8 mouse cellular contexts compared by ENCODE assay signal in the genomic region with DNA sequence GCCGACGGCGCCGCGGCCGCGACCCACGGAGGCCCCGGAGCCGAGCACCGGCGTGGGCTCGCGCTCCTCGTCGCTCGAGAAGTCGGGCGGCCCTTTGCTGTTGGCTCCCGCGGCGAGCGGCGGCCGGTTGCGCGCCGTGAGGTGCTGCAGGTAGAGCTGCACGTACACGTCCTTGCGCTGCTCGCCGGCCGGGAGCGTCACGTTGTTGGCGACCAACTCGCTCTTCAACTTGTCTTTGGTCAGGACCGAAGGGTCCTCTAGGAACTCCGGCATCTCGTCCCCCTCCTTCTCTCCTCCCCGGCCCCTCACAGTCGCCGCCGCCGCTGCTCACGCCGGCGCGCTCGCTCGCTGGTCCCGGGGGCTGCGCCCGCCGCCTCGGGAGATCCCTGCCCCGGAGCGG. TPM values are rescaled to one million over a fixed set of nuclear protein-coding genes. Genes with fewer than 3 reads are reported as not detected.
DNase-seq lines count a peak whose midpoint lies in the region; ATAC-seq and TF ChIP-seq lines count a peak whose summit lies in the region.

No protein-coding gene starts in this region.

- ATAC-seq in megakaryocyte, adult 5-6 weeks (ENCODE audit: poor library complexity, severe bottlenecking), result no peak

- peaks cover 41% of the 10 kb centered on the region for H3K4me1 ChIP-seq in megakaryocyte, embryonic 14.5 days
- H3K4me1 ChIP-seq in embryonic fibroblast, embryonic 13.5 days (ENCODE audit: control insufficient read depth, insufficient read depth, low read length), result 0 out of 2 replicates have a peak, but pooled peaks cover 2% of the 10 kb centered on the region
- peaks cover 28% of the 10 kb centered on the region for H3K4me1 ChIP-seq in limb, embryonic 10.5 days

- peak overlapping the region; percentile 86 for H3ac ChIP-seq in myocyte (ENCODE audit: control insufficient read depth, insufficient read length)

- under 1% methylated on average over 59 of the region's 59 CpGs for WGBS in limb, embryonic 10.5 days

- H3K4me2 ChIP-seq in myocyte (ENCODE audit: low read depth), result no peak overlapping the region

- TF ChIP-seq POLR2A in embryonic fibroblast, embryonic 13.5 days (IDR thresholded peaks at IDR 0.05; ENCODE audit: low read depth, low read length), result no peak
- TF ChIP-seq POLR2A in myocyte (IDR thresholded peaks at IDR 0.05; ENCODE audit: insufficient read length, low read depth), result no peak

- no peak for TF ChIP-seq CTCF in embryonic fibroblast, embryonic 13.5 days (IDR thresholded peaks at IDR 0.05; ENCODE audit: borderline replicate concordance, insufficient read depth, low read length)

- H3K27ac ChIP-seq in embryonic fibroblast, embryonic 13.5 days (ENCODE audit: insufficient read depth, low read length), result peak overlapping the region; percentile 79
- peak overlapping the region; percentile 100 for H3K27ac ChIP-seq in limb, embryonic 10.5 days

- no peaks in the 10 kb centered on the region for H3K9me3 ChIP-seq in megakaryocyte, embryonic 14.5 days
- no peaks in the 10 kb centered on the region for H3K9me3 ChIP-seq in limb, embryonic 10.5 days (replicated peaks)

- H3K36me3 ChIP-seq in megakaryocyte, embryonic 14.5 days (replicated peaks; ENCODE audit: low read length), result no peaks in the 10 kb centered on the region
- peaks cover 26% of the 10 kb centered on the region for H3K36me3 ChIP-seq in limb, embryonic 10.5 days
- no peaks in the 10 kb centered on the region for H3K36me3 ChIP-seq in myocyte (ENCODE audit: control insufficient read depth, insufficient read depth)

- H3K4me3 ChIP-seq in megakaryocyte, embryonic 14.5 days (replicated peaks), result peak overlapping the region; percentile 99
- H3K4me3 ChIP-seq in embryonic fibroblast, embryonic 13.5 days (ENCODE audit: insufficient read depth, low read length), result peak overlapping the region; percentile 93
- peak overlapping the region; percentile 98 for H3K4me3 ChIP-seq in limb, embryonic 10.5 days
- H3K4me3 ChIP-seq in myocyte, result peak overlapping the region; percentile 52

- DNase-seq in cerebellum, adult 11-12 months, result peak; percentile 77
- no peak for DNase-seq in cerebellum, adult 8-10 months
- no peak for DNase-seq in limb, embryonic 10.5 days (ENCODE audit: low spot score)
- DNase-seq in urinary bladder, adult 18-20 months (ENCODE audit: low spot score in 2 of 2), result no peak

- no peaks in the 10 kb centered on the region for H3K27me3 ChIP-seq in megakaryocyte, embryonic 14.5 days (replicated peaks)
- H3K27me3 ChIP-seq in limb, embryonic 10.5 days (ENCODE audit: low read depth, poor library complexity, severe bottlenecking), result no peaks in the 10 kb centered on the region
- H3K27me3 ChIP-seq in myocyte (ENCODE audit: control insufficient read depth, insufficient read depth, insufficient read length), result no peaks in the 10 kb centered on the region

- H3K79me2 ChIP-seq in myocyte (ENCODE audit: control insufficient read depth, insufficient read depth), result peaks cover 44% of the 10 kb centered on the region

TF ChIP-seq in myocyte, 11 proteins besides CTCF, POLR2A, EP300 and RAD21:
- TF ChIP-seq SRF (IDR thresholded peaks at IDR 0.05; ENCODE audit: control insufficient read depth, insufficient read length, low read depth) (no peak), MYOD1 (IDR thresholded peaks at IDR 0.05; ENCODE audit: control insufficient read depth in 1 of 3, insufficient read length in 2 of 3, low read depth in 2 of 3) (no peak), REST (IDR thresholded peaks at IDR 0.05; ENCODE audit: insufficient read depth, insufficient read length) (no peak), POLR2AphosphoS2 (IDR thresholded peaks at IDR 0.05; ENCODE audit: insufficient read length, low read depth) (peak; percentile 36), CEBPB (IDR thresholded peaks at IDR 0.05; ENCODE audit: insufficient read depth, poor library complexity, severe bottlenecking) (no peak), TCF3 (IDR thresholded peaks at IDR 0.05; ENCODE audit: insufficient read length, low read depth) (no peak), MAX (IDR thresholded peaks at IDR 0.05; ENCODE audit: low read depth) (no peak)
TF ChIP-seq in myocyte: peak in this region for 1.

RNA-seq across cellular contexts. Expression of a gene that starts 10.1 kb away (rescaled TPM):
- polyA plus RNA-seq in megakaryocyte, embryonic 14.5 days (2012; ENCODE audit: insufficient read depth, low replicate concordance), result 25.4 and 51.4 TPM in 2 replicates
- 559 and 619 TPM in 2 replicates for total RNA-seq in megakaryocyte, adult 5-6 weeks (2015)
- total RNA-seq in megakaryocyte, adult 5-6 weeks (2017), result 895 and 963 TPM in 2 replicates
- polyA plus RNA-seq in embryonic fibroblast, embryonic 13.5 days (2011; ENCODE audit: insufficient read length, low read depth, missing spikeins), result 97.8 and 164 TPM in 2 replicates
- polyA plus RNA-seq in limb, embryonic 10.5 days (2016; fragmentation: Nextera tagmentation; extraction: Ambion mirVana), result 260 and 300 TPM in 2 replicates
- polyA plus RNA-seq in myocyte (2012; fragmentation: generic; extraction: Trizol), result 55.6 TPM

RNA-seq across cellular contexts. Expression of a gene that starts 47.2 kb away (rescaled TPM):
- 253 and 281 TPM in 2 replicates for polyA plus RNA-seq in megakaryocyte, embryonic 14.5 days (2012; ENCODE audit: insufficient read depth, low replicate concordance)
- total RNA-seq in megakaryocyte, adult 5-6 weeks (2015), result 402 and 461 TPM in 2 replicates
- 143 and 163 TPM in 2 replicates for total RNA-seq in megakaryocyte, adult 5-6 weeks (2017)
- polyA plus RNA-seq in embryonic fibroblast, embryonic 13.5 days (2011; ENCODE audit: insufficient read length, low read depth, missing spikeins), result 590 and 652 TPM in 2 replicates
- 412 and 416 TPM in 2 replicates for polyA plus RNA-seq in limb, embryonic 10.5 days (2016; fragmentation: Nextera tagmentation; extraction: Ambion mirVana)
- polyA plus RNA-seq in myocyte (2012; fragmentation: generic; extraction: Trizol), result 846 TPM
